Mouse (Mus musculus) limb, embryonic 15.5 days (tissue): ENCODE results near the gene Ctu1. TPM values are rescaled to one million over a fixed set of nuclear protein-coding genes. Genes with fewer than 3 reads are reported as not detected.

Experiments
- ATAC-seq: fragments of 200-750 bp; cut with Nextera tagmentation; 2 replicates; pipeline ENCODE4 v1.8.0; 2017; ENCODE audit warnings: low read depth, moderate TSS enrichment; ENCODE audit not compliant: insufficient number of reproducible peaks, low FRiP score, low TSS enrichment
- H3K27ac ChIP-seq: fragments of 300-500 bp; sonication (generic); 2 replicates; pipeline ENCODE4 v1.5.1; 2015; ENCODE audit warnings: moderate library complexity, mild to moderate bottlenecking, inconsistent platforms
- H3K27me3 ChIP-seq: fragments of 300-500 bp; sonication (generic); 2 replicates; pipeline ENCODE4 v1.6.1; 2015; ENCODE audit warnings: inconsistent platforms
- H3K36me3 ChIP-seq: fragments of 300-500 bp; sonication (generic); 2 replicates; pipeline ENCODE4 v1.6.1; 2015; ENCODE audit warnings: inconsistent platforms
- H3K4me1 ChIP-seq: fragments of 300-500 bp; sonication (generic); 2 replicates; pipeline ENCODE4 v1.6.1; 2015; ENCODE audit warnings: inconsistent platforms
- H3K4me2 ChIP-seq: fragments of 300-500 bp; sonication (generic); 2 replicates; pipeline ENCODE4 v1.6.1; 2015; ENCODE audit warnings: mild to moderate bottlenecking, inconsistent platforms
- H3K4me3 ChIP-seq: fragments of 300-500 bp; sonication (generic); 2 replicates; pipeline ENCODE4 v1.5.1; 2015; ENCODE audit warnings: mild to moderate bottlenecking, inconsistent platforms
- H3K9ac ChIP-seq: fragments of 300-500 bp; sonication (generic); 2 replicates; pipeline ENCODE4 v1.6.1; 2015; ENCODE audit warnings: inconsistent platforms
- H3K9me3 ChIP-seq: fragments of 300-500 bp; sonication (generic); 2 replicates; pipeline ENCODE4 v1.6.1; 2016; ENCODE audit warnings: inconsistent platforms
- WGBS: fragments of 180-500 bp; shearing (Covaris S2); methylation state at CpG from one replicate; pipeline ENCODE4 v1.1.7; 2015; 5-methylcytosine and 5-hydroxymethylcytosine counted together
- polyA plus RNA-seq: library from polyadenylated mRNA; unstranded; fragments of >200 nt; fragmentation: Nextera tagmentation; extraction: Ambion mirVana; gene quantifications from 2 replicates; pipeline ENCODE4 v1.2.1, GENCODE M21; 2015

Gene Ctu1
- polyA plus RNA-seq, result 16.4 and 17.9 TPM in 2 replicates

DNA sequence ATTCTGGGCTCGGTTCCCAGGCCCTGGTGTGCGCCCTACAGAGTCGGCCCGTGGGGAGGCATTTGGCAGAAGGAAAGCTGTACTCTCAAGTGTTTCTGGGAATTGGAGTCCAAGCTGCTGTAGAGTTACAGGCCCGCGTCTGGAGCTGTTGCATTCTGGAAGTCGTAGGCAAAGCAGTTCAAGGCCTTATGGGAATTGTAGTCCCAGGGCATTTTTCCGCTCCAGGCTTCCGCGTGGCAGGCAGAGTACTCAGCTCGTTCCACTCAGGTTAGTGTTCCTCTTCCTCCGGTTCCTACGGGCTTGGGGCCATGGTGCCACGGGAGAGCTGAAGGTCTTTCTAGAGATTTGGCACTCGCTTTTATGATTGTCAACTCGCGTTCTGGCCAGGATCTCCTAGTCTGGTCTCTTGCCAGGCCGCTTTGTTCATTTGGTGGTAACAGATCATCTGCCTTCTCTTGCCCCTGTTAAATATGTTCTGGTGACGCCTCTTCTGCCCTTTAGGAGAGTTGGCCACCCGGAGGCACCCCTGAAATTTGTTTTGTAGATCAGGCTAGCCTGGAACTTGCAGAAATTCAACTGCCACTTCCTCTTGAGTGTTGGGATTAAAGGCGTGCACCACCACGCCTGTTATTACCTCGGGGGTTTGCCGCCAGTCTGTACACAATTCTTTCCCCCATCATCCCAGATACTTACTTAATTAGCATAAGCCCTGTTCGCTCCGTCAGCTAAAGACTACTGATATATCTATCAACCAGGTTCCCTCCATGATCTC, at the start of gene Ctu1:
Ctu1 (plus strand) TSS at position 208 of the 772 bp plus-strand sequence.
- Histone ChIP-seq H3K36me3 (peaks cover 31% of the 10 kb centered on the region), H3K4me1 (peaks cover 8% of the 10 kb centered on the region), H3K4me2 (peak within 1 kb of the TSS; percentile 76), H3K27ac (peak within 1 kb of the TSS; percentile 71), H3K9me3 (no peaks in the 10 kb centered on the region), H3K27me3 (no peaks in the 10 kb centered on the region), H3K9ac (peak within 1 kb of the TSS; percentile 58), H3K4me3 (peak within 1 kb of the TSS; percentile 64)
- ATAC-seq, result peak; percentile 93
- WGBS, result under 1% methylated on average over 26 of the region's 26 CpGs

DNA sequence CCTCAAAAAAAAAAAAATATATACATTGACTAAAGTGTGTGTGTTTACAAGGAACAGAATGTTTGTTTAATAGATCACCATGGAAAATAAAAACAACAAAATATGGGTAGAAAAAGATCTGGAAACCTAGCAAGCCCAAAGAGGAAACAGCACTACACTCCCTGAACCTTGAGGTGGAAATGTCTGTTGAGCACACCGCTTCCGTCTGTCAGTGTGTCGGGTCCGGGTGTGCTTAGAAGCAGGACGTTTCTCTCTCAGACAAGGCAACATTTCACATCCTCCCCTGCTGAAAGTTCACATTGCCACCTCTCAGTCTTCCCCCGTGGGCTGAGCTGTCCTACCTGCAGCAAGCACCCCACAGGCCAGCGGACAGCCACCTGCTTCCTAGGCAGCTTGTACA, 48.9 kb upstream of the Ctu1 start:
- no peak overlapping the region for H3K4me3 ChIP-seq
- H3K27ac ChIP-seq, result no peak overlapping the region
- H3K4me1 ChIP-seq, result no peaks in the 10 kb centered on the region
- H3K36me3 ChIP-seq, result no peaks in the 10 kb centered on the region
- 85% methylated on average over 7 of the region's 7 CpGs for WGBS
- no peaks in the 10 kb centered on the region for H3K27me3 ChIP-seq
- no peaks in the 10 kb centered on the region for H3K9me3 ChIP-seq
- H3K9ac ChIP-seq, result no peak overlapping the region
- ATAC-seq, result no peak
- no peak overlapping the region for H3K4me2 ChIP-seq

DNA sequence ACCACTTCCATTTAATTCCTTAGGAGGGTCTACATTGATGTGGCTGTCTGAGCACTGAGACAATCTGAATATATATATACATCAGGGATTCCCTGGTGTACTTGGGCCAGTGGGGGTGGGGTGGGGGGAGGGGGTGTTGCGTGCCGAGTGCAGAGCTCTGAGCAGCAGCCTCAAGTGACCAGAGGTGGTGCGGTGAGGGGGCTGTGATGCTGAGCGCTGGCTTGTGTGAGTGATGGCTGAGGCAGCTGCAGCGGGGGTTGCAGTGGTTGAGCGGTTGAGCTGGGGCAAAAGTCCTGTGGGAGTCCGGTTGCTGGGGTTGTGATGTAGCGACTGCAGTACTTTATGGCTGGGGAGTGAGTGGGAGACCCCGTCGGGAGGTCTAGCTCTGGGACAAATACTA, 48.0 kb upstream of the Ctu1 start:
- Histone ChIP-seq H3K27ac (no peak overlapping the region), H3K9ac (no peak overlapping the region), H3K4me3 (no peak overlapping the region), H3K4me2 (no peak overlapping the region), H3K27me3 (no peaks in the 10 kb centered on the region), H3K4me1 (no peaks in the 10 kb centered on the region), H3K9me3 (no peaks in the 10 kb centered on the region), H3K36me3 (no peaks in the 10 kb centered on the region)
- WGBS, result 18% methylated on average over 10 of the region's 10 CpGs
- ATAC-seq, result no peak

DNA sequence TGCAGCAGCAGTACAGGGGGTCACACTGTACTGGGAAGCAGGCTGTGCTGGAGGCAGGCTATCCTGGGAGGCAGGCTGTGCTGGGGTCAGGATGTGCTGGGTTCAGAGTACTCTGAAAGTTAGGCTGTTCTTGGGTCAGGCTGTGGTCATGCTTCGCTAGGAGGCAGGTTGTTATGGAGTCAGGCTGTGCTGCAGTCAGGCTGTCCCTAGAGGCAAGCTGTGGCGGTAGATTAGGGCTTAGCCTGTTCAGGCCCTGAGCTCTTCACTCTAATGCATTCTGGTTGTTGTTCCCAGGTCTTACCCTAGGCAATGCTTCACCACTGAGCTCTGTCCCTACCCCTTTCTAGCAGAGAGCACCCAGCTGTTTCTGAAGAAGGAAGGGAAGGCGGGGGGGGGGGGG, 46.8 kb upstream of the Ctu1 start:
- H3K9ac ChIP-seq, result no peak overlapping the region
- H3K27ac ChIP-seq, result no peak overlapping the region
- no peaks in the 10 kb centered on the region for H3K36me3 ChIP-seq
- 65% methylated on average over 3 of the region's 3 CpGs for WGBS
- no peaks in the 10 kb centered on the region for H3K27me3 ChIP-seq
- H3K4me2 ChIP-seq, result no peak overlapping the region
- H3K4me3 ChIP-seq, result no peak overlapping the region
- H3K9me3 ChIP-seq, result no peaks in the 10 kb centered on the region
- ATAC-seq, result no peak
- no peaks in the 10 kb centered on the region for H3K4me1 ChIP-seq

DNA sequence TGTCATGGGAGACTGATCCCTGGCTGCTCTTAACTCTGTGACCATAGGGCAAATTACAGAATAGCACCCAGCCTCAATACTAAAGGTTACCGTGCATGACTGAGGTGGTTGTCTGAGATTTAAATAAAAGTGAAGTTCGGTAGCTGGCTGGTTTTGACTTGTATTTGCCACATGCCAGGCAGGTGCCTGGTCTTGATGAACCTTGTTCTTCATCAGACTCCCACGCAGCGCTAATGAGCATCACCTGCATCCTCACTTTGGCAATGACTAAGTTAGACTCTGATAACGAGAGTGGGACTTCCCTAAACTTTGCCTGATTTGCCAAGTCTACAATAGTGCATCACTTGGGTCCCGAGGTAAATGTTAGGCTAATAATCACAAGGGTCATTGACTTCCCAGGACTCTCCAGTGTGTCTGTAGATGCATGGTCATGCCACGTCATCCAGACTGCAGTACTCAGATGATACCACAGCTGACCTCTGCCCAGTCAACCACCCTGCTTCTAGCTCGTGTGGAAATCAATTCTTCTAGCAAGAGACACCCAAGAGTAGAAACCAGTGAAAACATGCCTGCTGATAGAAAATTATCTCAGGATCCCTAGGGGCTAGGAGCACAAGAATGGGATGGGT, 45.9 kb upstream of the Ctu1 start:
- Histone ChIP-seq H3K4me1 (no peaks in the 10 kb centered on the region), H3K9ac (no peak overlapping the region), H3K4me3 (no peak overlapping the region), H3K9me3 (no peaks in the 10 kb centered on the region), H3K27me3 (no peaks in the 10 kb centered on the region), H3K27ac (no peak overlapping the region), H3K36me3 (no peaks in the 10 kb centered on the region), H3K4me2 (no peak overlapping the region)
- no peak for ATAC-seq
- 82% methylated on average over 8 of the region's 8 CpGs for WGBS

DNA sequence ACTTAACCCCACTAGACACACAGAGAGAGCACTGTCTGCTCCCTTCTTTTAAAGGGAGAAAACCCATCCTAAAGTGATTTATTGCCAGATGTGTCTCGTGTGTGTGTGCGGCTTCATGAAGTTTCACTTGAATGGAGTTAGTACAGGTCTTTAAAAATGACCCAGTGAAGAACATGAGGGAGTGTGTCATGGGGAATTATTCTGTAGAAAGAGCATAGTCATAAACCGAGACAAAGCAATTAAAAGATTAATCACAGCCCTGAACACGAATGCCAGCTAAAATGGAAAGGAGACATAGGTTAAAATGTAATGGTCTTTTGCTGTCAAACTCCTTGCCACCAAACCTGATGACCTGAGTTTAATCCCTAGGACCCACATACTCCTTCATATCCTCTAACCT, 37.9 kb upstream of the Ctu1 start:
- Histone ChIP-seq H3K4me3 (no peak overlapping the region), H3K36me3 (no peaks in the 10 kb centered on the region), H3K4me2 (no peak overlapping the region), H3K27ac (no peak overlapping the region), H3K4me1 (no peaks in the 10 kb centered on the region), H3K27me3 (no peaks in the 10 kb centered on the region), H3K9ac (no peak overlapping the region), H3K9me3 (no peaks in the 10 kb centered on the region)
- 64% methylated on average over 4 of the region's 4 CpGs for WGBS
- no peak for ATAC-seq

DNA sequence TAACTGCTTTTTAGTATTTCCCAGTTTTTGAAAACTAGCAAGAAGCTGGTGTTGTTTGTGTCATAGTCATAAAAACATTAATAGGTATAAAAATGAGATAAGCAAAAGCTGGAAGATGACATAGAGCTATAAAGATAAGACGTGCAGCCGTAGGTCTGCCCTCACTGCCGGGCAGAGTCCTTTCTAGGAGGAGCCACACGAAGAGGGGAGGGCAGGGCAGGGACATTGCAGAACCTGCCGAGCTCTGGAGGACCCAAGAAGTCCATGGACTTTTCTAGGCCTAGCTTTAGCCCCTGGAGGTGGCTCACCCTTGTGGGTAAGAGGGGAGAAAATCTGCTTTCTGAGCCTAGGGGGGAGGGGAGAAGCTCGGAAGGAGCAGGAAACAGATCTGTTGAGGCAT, 37.3 kb upstream of the Ctu1 start, which contains the start of gene Ceacam18:
Ceacam18 (plus strand) TSS at position 208 of the 400 bp plus-strand sequence.
- H3K4me2 ChIP-seq, result no peak within 1 kb of the TSS
- no peak within 1 kb of the TSS for H3K9ac ChIP-seq
- no peaks in the 10 kb centered on the region for H3K27me3 ChIP-seq
- H3K9me3 ChIP-seq, result no peaks in the 10 kb centered on the region
- ATAC-seq, result no peak
- H3K36me3 ChIP-seq, result no peaks in the 10 kb centered on the region
- no peak within 1 kb of the TSS for H3K4me3 ChIP-seq
- no peaks in the 10 kb centered on the region for H3K4me1 ChIP-seq
- WGBS, result 52% methylated on average over 6 of the region's 6 CpGs
- no peak within 1 kb of the TSS for H3K27ac ChIP-seq

DNA sequence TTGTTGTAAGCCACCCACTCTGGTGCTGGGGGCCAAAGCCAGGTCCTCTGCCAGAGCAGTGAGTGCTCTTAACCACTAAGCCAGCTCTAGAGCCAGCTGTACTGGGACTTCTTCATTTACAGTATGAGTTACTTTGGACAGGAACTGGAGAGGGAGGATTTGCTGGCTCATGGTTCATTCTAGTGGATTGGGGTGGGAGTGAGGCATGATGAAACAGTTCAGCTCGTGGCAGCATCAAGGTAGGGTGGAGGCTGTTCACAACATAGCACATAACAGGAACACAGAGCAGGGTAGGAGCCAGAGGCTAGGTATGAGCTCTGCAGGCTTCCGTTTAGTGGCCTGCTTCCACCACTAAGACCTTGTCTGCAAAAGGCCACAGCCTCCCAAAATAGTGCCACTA, 35.6 kb upstream of the Ctu1 start:
- no peak for ATAC-seq
- 62% methylated on average over 2 of the region's 2 CpGs for WGBS

DNA sequence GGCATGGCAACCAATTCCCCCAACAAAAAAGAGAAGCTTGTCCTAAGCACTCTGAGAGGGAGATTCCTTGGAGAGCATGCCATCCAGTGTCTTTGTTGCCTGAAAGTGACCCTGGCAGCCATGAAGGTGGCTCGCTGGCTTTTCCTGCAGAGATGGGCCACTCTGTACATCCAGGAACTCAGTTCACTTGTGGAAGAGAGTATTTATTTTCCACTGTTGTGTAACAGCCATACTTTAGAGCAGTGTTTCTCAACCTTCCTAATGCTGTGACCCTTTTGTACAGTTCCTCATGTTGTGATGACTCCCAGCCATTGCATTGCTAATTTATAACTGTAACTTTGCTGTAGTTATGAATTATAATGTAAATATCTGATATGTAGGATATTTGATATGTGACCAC, 34.7 kb upstream of the Ctu1 start:
- Histone ChIP-seq H3K4me2 (no peak overlapping the region), H3K4me1 (no peaks in the 10 kb centered on the region), H3K27ac (no peak overlapping the region), H3K27me3 (no peaks in the 10 kb centered on the region), H3K4me3 (no peak overlapping the region), H3K36me3 (no peaks in the 10 kb centered on the region), H3K9me3 (no peaks in the 10 kb centered on the region), H3K9ac (no peak overlapping the region)
- 62% methylated on average over 1 of the region's 1 CpGs for WGBS
- no peak for ATAC-seq

More for the DNA sequence above, 35.6 kb upstream of the Ctu1 start:
- H3K9me3 ChIP-seq, result no peaks in the 10 kb centered on the region
- H3K4me2 ChIP-seq, result no peak overlapping the region
- no peak overlapping the region for H3K27ac ChIP-seq
- H3K36me3 ChIP-seq, result no peaks in the 10 kb centered on the region
- H3K4me1 ChIP-seq, result no peaks in the 10 kb centered on the region
- no peak overlapping the region for H3K9ac ChIP-seq
- no peak overlapping the region for H3K4me3 ChIP-seq
- H3K27me3 ChIP-seq, result no peaks in the 10 kb centered on the region

DNA sequence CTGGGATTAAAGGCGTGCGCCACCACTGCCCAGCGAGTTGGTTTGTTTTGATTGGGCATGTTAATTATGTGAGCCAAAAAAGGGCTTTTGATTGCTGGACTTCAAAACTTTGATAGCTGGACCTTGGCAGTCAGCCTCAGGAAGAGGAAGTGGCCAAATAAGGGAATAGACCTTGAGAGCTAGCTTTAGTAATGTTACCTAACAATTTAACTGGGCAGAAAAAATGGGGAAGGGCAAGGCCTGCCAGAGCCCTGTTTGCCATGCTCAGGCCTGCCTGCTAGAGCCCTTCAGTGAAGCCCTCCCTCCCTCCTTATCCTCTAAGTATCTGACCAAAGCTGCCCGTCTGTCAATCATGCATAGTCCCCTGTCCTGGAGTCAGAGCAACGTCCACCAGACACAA, 29.2 kb upstream of the Ctu1 start:
- Histone ChIP-seq H3K4me2 (no peak overlapping the region), H3K27ac (no peak overlapping the region), H3K36me3 (no peaks in the 10 kb centered on the region), H3K4me1 (no peaks in the 10 kb centered on the region), H3K9me3 (no peaks in the 10 kb centered on the region), H3K27me3 (no peaks in the 10 kb centered on the region), H3K9ac (no peak overlapping the region), H3K4me3 (no peak overlapping the region)
- 76% methylated on average over 5 of the region's 5 CpGs for WGBS
- no peak for ATAC-seq

DNA sequence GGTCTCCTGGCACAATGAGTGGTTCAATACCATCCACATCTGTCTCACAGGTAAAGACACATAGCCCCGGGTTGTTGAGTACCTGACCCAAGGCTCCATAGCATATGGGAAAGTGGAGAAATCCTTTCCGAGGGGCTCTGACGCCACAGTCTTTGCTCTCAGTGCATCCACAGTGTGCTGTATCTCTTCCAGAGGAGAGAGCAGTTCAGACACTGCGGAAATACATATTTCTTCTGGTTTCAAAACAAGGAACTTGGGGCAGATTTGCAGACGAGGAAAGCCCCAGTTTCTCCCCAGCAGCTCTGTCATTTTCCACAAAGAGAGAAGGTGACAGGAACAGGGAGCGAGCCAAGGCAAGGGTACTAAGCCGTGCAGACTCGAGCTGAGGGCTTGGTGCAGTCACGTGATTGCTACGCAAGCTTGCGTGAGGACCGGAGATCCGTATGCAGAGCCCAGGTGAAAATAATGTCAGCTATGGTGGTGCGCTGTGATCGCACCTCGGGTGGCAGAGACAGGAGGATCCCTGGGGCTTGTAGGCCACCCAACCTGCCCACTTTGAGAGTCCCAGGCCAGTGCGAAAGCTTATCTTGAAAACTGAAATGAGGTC, 28.7 kb upstream of the Ctu1 start:
- no peaks in the 10 kb centered on the region for H3K9me3 ChIP-seq
- H3K9ac ChIP-seq, result no peak overlapping the region
- no peaks in the 10 kb centered on the region for H3K4me1 ChIP-seq
- H3K4me2 ChIP-seq, result no peak overlapping the region
- H3K36me3 ChIP-seq, result no peaks in the 10 kb centered on the region
- ATAC-seq, result no peak
- H3K27me3 ChIP-seq, result no peaks in the 10 kb centered on the region
- 80% methylated on average over 17 of the region's 17 CpGs for WGBS
- H3K4me3 ChIP-seq, result no peak overlapping the region
- no peak overlapping the region for H3K27ac ChIP-seq

DNA sequence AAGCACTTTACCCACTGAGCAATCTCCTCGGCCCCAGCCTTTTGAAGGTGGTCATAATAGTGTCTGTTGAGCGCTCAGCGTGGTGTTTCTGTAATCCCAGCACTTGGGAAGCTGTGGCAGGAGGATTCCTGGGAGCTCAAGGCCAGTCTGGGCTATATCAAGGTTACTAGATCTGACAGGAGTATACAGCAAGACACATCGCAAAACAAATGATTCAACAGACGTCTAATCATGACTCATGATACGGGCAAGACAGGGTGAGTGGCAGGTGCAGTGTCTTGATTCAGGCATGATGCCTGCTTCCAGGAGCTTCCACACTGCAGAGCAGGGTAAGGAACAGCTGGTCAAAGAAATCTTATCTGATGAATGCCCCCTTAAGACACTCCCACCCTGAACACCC, 19.1 kb upstream of the Ctu1 start:
- no peaks in the 10 kb centered on the region for H3K36me3 ChIP-seq
- no peaks in the 10 kb centered on the region for H3K9me3 ChIP-seq
- H3K9ac ChIP-seq, result no peak overlapping the region
- H3K4me3 ChIP-seq, result no peak overlapping the region
- no peak overlapping the region for H3K4me2 ChIP-seq
- no peak for ATAC-seq
- 88% methylated on average over 6 of the region's 6 CpGs for WGBS
- no peaks in the 10 kb centered on the region for H3K4me1 ChIP-seq
- no peaks in the 10 kb centered on the region for H3K27me3 ChIP-seq
- H3K27ac ChIP-seq, result no peak overlapping the region
